Mouse (Mus musculus): ENCODE data around the gene Ganc.

Gene Ganc

GRCm38 (mm10) chr2:120501136-120501918 is 97.6 kb downstream of the Ganc start:
- no peak for DNase-seq (ENCODE audit: low spot score in 2 of 2)

- no peak for DNase-seq (ENCODE audit: low spot score in 2 of 2)
Observed at GRCm38 (mm10) chr2:120501931-120502604, 98.4 kb downstream of the Ganc start.

- no peak for DNase-seq (ENCODE audit: low spot score in 2 of 2)
Observed at GRCm38 (mm10) chr2:120502605-120502990, 98.9 kb downstream of the Ganc start.

- DNase-seq (ENCODE audit: low spot score in 2 of 2), result no peak
Observed at GRCm38 (mm10) chr2:120503094-120503493, 99.4 kb downstream of the Ganc start.

- DNase-seq (ENCODE audit: low spot score in 2 of 2), result no peak
Observed at GRCm38 (mm10) chr2:120503992-120504391, 100.3 kb downstream of the Ganc start.

Data from heart, adult 9 months (tissue).